Mouse (Mus musculus): ENCODE measurements around the gene Gm26938.

GRCm38 (mm10) chr5:139794137-139794536 lies 32.1 kb downstream of the Gm26938 start:
- no peak for TF ChIP-seq CTCF (IDR thresholded peaks at IDR 0.05; ENCODE audit: low read depth, low read length)
- TF ChIP-seq POLR2A (IDR thresholded peaks at IDR 0.05; ENCODE audit: borderline replicate concordance, low read depth, low read length): no peak

Measured in bone marrow macrophage, adult 2 months (primary cell).